Mouse (Mus musculus): ENCODE measurements around the gene Fhl2.
A peak's percentile ranks its signal among the peaks of the same experiment; 100 is the strongest.
"Not testable (repeated sequence)": the region's sequence is repeated elsewhere in the genome, so short reads cannot be mapped to it uniquely, and the experiment has no call there.

Fhl2 gene

GRCm38 (mm10) chr1:43191078-43191477, 5.7 kb downstream of the Fhl2 start:
- no peak for DNase-seq

GRCm38 (mm10) chr1:43188893-43189292, 7.9 kb downstream of the Fhl2 start:
- DNase-seq: not testable (repeated sequence)

DNA sequence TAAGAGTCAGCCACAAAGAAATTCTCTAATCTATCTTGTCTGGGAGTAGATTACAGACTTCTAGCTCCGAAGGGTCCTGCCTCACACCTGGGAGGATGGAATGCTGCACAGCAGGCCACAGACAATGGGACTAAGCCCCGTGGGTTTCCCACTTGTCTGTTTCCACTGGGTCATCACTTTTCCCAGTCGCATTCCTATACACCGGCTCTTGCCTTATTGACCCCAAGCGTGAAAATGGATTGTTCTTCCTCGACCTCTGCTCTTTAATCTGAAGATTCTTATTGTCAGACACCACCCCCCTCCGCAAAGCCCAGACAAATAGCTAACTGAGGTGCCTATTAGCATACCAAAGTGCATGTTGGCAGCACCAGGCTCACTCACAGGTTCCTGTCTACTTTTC, 10.4 kb downstream of the Fhl2 start:
- DNase-seq: no peak

- DNase-seq: no peak
Measured at GRCm38 (mm10) chr1:43180912-43181311, 15.9 kb downstream of the Fhl2 start.

DNA sequence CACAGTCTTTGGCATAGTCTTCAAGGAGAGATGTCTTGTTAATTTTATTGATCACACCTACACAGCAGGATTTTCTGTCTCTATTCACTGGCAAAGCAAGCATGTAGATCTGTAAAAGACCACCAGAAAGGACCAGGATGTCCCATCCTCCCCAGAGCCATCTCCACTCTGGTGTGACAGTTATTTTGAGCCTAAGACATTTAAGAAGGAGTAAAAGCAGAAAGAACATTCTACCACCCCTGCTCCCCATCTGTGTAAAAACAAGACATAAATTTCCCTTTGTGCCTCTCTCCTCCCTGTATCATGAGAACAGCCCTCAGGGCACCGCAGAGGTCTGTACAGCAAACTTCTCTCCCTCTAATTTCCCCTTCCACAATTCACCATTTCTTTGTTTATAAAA, 18.0 kb downstream of the Fhl2 start:
- DNase-seq: no peak

DNA sequence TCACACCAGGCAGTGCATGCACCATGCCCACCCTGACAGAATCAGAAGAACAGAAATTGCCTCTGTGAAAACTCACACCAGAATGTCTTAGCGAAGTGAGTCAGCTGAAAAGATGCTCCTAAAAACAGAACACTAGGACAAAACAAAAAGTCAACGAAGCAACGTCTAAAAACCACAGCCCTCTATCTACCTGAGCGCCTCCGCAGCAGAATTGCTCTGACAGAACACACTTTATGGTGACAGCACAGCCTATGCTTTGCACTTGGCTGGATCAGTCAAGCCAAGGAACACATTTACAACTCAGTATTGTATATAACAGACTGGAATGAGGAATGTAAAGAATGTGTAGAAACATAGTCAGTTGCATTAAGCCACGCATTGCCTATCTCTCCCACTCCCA, 18.4 kb downstream of the Fhl2 start:
- no peak for DNase-seq

- DNase-seq: no peak
Measured at GRCm38 (mm10) chr1:43173283-43174226, 23.2 kb downstream of the Fhl2 start.

GRCm38 (mm10) chr1:43171816-43172215, 25.0 kb downstream of the Fhl2 start:
- DNase-seq: no peak

DNA sequence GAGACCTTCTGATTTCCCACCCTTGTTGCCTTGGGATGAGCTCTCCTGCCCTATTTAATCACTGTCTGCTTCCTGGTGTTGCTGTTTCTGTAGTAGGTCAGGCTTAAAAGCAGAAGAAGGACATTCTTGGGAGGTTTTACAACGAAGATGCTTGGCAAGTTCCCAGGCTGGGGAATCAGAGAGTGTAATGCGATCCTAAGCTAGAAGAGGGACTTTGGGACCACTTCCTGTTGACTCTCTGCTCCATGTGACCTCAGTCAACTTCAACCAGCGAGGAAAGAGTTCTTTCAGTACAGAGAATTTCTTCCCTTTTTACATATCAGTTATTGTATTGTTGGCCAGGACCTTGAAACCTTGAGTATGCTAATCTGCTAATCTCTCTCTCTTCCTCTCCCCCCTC, 25.7 kb downstream of the Fhl2 start:
- DNase-seq: no peak

DNA sequence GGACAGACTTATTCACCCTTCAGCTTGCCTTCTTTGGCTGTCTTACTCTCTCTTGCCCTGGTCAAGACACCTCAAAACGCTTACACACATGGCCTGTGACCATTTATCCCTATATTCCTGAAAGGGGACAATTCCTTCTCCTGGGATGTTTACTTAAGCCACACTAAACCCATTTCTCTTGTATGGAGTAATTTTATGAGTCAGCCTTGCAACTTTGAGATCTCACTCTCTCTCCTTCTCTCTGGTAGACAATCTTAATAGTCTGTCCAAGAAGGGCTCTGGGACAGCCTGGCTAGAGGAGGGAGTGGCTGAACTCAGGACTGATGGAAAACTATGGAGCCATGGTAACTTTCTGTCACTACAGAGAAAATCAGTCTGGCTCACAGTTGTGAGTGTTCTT, 27.1 kb downstream of the Fhl2 start:
- no peak for DNase-seq

- no peak for DNase-seq
Measured at GRCm38 (mm10) chr1:43169227-43169626, 27.6 kb downstream of the Fhl2 start.

DNA sequence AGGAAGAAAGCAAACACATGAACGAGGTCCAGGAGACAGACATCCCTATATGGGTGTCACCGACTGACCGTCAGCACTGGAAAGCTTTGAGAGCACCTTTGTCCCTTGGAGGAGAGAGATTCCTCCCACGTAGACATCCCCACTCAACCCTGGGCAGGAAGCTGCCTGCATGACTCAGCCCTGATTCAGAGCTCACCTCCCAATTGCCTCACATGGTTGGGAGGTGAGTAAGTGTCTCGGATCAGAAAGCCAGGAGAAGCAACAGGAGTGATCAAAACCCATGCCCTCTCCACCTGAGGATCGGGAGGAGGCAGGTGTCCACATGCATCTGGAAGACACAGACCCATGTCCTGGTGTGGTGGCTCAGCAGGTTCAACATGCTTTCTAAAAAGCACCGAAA, 28.2 kb downstream of the Fhl2 start:
- DNase-seq: no peak

GRCm38 (mm10) chr1:43168026-43168425, 28.8 kb downstream of the Fhl2 start:
- no peak for DNase-seq

- DNase-seq: no peak
Measured at GRCm38 (mm10) chr1:43164582-43164981, 32.2 kb downstream of the Fhl2 start.

DNA sequence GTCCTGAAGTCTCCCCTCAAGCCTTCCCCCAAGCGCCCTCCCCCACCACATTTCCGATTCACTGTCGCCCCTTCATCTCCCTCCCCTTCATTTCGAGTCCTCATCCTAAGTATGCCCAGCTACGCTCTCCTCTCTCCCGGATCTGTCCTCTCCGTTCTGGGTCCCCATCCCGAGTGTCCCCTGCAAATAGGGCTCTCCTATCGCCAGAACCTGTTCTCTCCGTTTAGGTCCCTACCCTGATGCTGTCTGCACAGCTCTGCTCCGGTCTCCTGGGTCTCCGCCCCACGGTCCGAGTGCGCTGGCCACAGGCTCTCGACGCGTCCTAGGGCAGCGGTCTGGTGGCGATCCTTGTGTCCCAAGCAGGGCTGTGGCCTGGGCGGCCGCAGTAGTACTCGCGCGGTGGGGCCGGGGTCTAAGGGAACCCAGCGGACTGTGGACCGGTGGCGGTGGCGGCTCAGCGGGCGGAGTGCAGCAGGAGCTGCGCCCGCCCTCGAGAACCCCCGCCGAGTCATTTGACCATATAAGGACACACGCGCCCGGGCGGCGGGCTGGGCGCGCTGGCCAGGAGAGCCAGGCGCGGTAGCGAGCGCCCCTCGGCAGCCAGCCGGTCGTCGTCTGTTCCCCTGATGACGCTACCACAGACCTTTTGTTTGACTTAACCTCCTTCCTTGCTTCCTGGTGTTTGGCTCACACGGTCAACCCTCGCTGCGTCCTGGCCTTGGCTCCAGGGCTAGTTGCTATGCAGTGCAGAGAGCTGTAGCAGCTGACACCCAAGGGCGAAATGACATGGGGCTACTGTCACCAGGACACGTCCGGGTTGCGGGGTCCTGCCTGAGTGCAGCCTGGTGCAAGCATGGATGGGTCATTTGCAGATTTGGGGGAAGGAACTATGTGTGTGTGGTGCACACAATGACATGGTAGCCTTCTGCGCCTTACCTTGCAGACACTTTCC, 33.0 kb downstream of the Fhl2 start:
- DNase-seq: peak in 1 of 2 experiments; percentile 23

DNA sequence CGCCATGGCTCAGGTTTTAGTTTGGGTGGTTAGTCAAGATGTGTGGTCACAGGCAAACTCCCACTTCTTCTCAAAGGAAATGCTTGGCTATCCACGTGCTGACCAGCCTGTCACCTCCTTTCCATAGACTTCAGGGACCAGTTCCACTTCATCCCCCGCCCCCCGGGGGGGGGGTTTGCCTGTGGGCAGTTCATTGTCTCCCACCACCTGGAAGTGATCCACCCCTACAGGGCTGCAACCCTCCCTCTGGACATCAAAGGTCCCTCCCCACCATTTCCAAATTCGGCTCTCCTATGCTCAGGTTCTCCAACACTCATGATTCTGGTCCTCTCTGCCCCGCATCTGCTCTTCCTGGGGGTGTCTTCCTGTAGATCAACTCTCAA, 33.7 kb downstream of the Fhl2 start:
- DNase-seq: no peak

- no peak for DNase-seq
Measured at GRCm38 (mm10) chr1:43162394-43162793, 34.4 kb downstream of the Fhl2 start.

- no peak for DNase-seq
Measured at GRCm38 (mm10) chr1:43159429-43159828, 37.4 kb downstream of the Fhl2 start.

DNA sequence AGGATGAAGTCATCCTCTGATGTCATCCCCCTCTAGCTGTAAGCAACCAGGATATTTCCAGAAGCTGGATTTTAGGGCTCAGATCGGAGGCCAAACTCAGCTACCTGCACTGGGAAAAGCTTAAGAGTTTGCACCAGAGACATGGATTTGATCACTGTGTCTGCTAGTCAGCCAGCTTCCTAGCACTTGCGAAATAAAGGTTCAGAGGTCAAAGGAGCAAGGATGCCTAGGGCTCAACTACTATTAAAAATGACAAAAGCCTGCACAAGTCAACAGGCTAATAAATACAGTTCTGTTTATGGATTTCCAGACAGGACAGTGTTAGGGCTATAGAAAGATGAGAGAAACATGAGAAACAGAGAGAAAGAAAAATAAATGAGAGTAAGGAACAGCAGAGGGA, 38.9 kb downstream of the Fhl2 start:
- DNase-seq: no peak

- no peak for DNase-seq
Measured at GRCm38 (mm10) chr1:43154491-43154890, 42.3 kb downstream of the Fhl2 start.

DNA sequence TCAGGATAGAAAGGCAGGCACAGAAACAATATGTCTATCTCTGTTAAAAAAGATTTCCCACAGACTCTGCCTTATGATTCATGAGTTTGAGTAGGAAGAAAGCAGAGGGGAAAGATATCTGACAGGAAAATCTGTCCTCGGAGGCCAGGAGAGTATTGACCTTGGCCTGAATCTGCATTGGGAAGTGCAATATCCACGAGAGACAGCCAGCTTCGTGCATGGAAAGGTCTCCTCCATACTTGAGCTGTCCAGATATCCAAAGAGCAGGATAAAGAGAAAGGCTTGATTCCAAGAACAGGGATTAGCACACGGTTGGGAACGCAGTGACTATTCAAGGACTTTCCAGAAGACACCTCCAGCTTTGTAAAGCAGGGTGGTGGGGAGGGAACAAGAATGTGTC, 43.2 kb downstream of the Fhl2 start:
- no peak for DNase-seq

- no peak for DNase-seq
Measured at GRCm38 (mm10) chr1:43152626-43153025, 44.2 kb downstream of the Fhl2 start.

GRCm38 (mm10) chr1:43150225-43150624, 46.6 kb downstream of the Fhl2 start:
- DNase-seq: no peak

DNA sequence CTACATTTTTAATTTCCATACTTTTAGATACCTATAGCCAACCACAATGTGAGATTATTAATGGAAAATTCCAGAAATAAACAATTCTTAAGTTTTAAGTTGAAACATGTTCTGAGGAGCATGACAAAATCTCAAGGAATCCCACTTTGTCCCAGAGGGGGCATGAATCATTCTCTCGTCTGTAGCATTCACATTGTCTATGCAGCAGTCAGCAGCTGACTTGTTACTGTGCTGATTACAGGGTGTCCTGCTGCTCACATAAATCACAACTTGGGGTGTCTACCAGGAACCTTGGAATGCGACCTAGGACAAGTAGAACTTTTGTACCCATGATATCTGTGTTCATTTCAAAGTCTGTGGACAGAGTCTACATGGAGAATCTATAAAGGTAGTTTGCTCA, 49.3 kb downstream of the Fhl2 start:
- DNase-seq: no peak
